Mouse (Mus musculus) liver, embryonic 14.5 days (tissue): ENCODE data around the gene Klhl23.
"Not testable (repeated sequence)": the region's sequence is repeated elsewhere in the genome, so short reads cannot be mapped to it uniquely, and the experiment has no call there.

ENCODE experiments used
- CTCF ChIP-seq: IDR thresholded peaks from 2 replicates; pipeline ENCODE4 v1.5.1; 2016; ENCODE audit warnings: antibody characterized with exemption, low read depth, control low read depth
- EP300 ChIP-seq: IDR thresholded peaks from 2 replicates; pipeline ENCODE4 v1.6.1; 2016; ENCODE audit warnings: antibody characterized with exemption, low read depth

DNA sequence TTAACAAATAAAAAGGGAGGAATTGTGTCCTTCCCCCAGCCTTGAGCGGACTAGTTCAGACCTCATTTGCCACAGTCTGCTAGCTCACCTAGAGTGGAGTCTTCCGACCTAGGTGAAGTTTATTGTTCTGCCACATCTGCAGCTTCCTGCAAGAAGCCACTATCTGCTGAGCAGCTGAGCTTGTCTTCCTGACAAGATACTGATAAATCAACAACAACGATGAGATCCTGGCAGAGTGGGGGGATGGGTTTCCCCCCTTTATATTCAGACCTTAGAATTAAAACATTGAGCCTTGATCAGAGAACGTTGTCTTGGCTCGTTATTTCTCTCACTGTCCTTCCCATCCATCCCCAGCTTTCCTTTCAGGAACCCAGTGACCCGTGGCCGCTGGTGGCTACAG, 10.4 kb upstream of the Klhl23 start:
- not testable (repeated sequence) for TF ChIP-seq CTCF, EP300
